Mouse (Mus musculus) CH12.LX (cell line): ENCODE measurements at regions not wholly inside any gene's neighbourhood (a gene's known extent, or its start where the extent isn't known, plus 50 kb on each side); places are given as distances from the start of the nearest gene placed in this dataset.

Experiments
- DNase-seq: peaks from one replicate; pipeline ENCODE4 v3.0.0-alpha.2; 2013; ENCODE audit errors: extremely low read depth
- H3K27ac ChIP-seq: 2 replicates; pipeline ENCODE4 v1.5.1; 2012; ENCODE audit warnings: low read depth, mild to moderate bottlenecking, control low read depth, moderate library complexity; ENCODE audit not compliant: insufficient read depth
- H3K27me3 ChIP-seq: replicated peaks from 2 replicates; pipeline ENCODE3; 2012; ENCODE audit warnings: inconsistent platforms
- H3K36me3 ChIP-seq, 2 experiments: replicated peaks in 1 of 2; 2 replicates each; pipeline versions ENCODE3 to v1.6.1; 2012; ENCODE audit warnings: inconsistent platforms in 1 of 2, low read length in 1 of 2, mild to moderate bottlenecking in 1 of 2, mixed read lengths in 1 of 2, moderate library complexity in 1 of 2; ENCODE audit not compliant: control insufficient read depth in 1 of 2, insufficient read depth in 1 of 2
- H3K4me1 ChIP-seq, 2 experiments: 2 replicates each; pipeline ENCODE4 v1.6.1; 2012; ENCODE audit warnings: inconsistent platforms in 1 of 2, moderate library complexity in 1 of 2; ENCODE audit not compliant: insufficient read depth in 2 of 2, control insufficient read depth in 1 of 2
- H3K4me2 ChIP-seq: 2 replicates; pipeline ENCODE4 v1.6.1; 2012; ENCODE audit warnings: low read depth, mild to moderate bottlenecking, control low read depth; ENCODE audit not compliant: poor library complexity, insufficient read depth, severe bottlenecking
- H3K4me3 ChIP-seq, 3 experiments: fragments of 150-350 bp in 1 of 3; sonication (generic) in 1 of 3; replicated peaks in 1 of 3; 2 replicates each; pipeline versions ENCODE3 to v1.5.1; 2011 to 2012; ENCODE audit warnings: low read depth in 2 of 3, low read length in 2 of 3, mild to moderate bottlenecking in 2 of 3, moderate library complexity in 2 of 3, control low read depth in 1 of 3, improper control_type of control experiment in 1 of 3, inconsistent platforms in 1 of 3, mixed read lengths in 1 of 3; ENCODE audit not compliant: poor library complexity in 1 of 3
- H3K79me2 ChIP-seq: replicated peaks from 2 replicates; pipeline ENCODE4 v1.6.1; 2012; ENCODE audit warnings: mild to moderate bottlenecking, moderate library complexity; ENCODE audit not compliant: control insufficient read depth, poor library complexity, insufficient read depth, severe bottlenecking; ENCODE audit errors: extremely low read depth
- H3K9ac ChIP-seq: 2 replicates; pipeline ENCODE4 v1.6.1; 2012; ENCODE audit warnings: low read depth, mild to moderate bottlenecking, control low read depth, moderate library complexity; ENCODE audit not compliant: insufficient read depth
- H3K9me3 ChIP-seq: replicated peaks from 2 replicates; pipeline ENCODE3; 2012; ENCODE audit warnings: low read length, inconsistent platforms, mixed read lengths
- CHD1 ChIP-seq: IDR thresholded peaks from 2 replicates; pipeline ENCODE4 v1.6.1; 2012; ENCODE audit warnings: low read depth, low read length, improper control_type of control experiment, inconsistent platforms
- CTCF ChIP-seq, 2 experiments: IDR thresholded peaks in 1 of 2; conservative IDR thresholded peaks in 1 of 2; 2 replicates each; pipeline ENCODE4 v1.5.1; 2011 to 2012; ENCODE audit warnings: low read depth in 2 of 2, low read length in 2 of 2, improper control_type of control experiment in 1 of 2, inconsistent platforms in 1 of 2, mild to moderate bottlenecking in 1 of 2, moderate library complexity in 1 of 2
- E2F4 ChIP-seq: IDR thresholded peaks from 2 replicates; pipeline ENCODE4 v1.6.1; 2011; ENCODE audit warnings: low read depth, low read length, improper control_type of control experiment; ENCODE audit not compliant: insufficient replicate concordance
- ELF1 ChIP-seq: IDR thresholded peaks from 2 replicates; pipeline ENCODE4 v1.6.1; 2014; ENCODE audit warnings: low read depth, mild to moderate bottlenecking, inconsistent platforms, low read length, improper control_type of control experiment
- EP300 ChIP-seq: IDR thresholded peaks from 2 replicates; pipeline ENCODE4 v1.6.1; 2011; ENCODE audit warnings: low read length, improper control_type of control experiment
- ETS1 ChIP-seq: conservative IDR thresholded peaks from 2 replicates; pipeline ENCODE4 v1.6.1; 2012; ENCODE audit warnings: low read depth, mild to moderate bottlenecking, inconsistent platforms, low read length, improper control_type of control experiment, moderate library complexity
- IRF4 ChIP-seq: IDR thresholded peaks from 2 replicates; pipeline ENCODE4 v1.6.1; 2014; ENCODE audit warnings: low read depth, mild to moderate bottlenecking, inconsistent platforms, low read length, improper control_type of control experiment
- KAT2A ChIP-seq: IDR thresholded peaks from 2 replicates; pipeline ENCODE4 v1.6.1; 2012; ENCODE audit warnings: low read length, improper control_type of control experiment, inconsistent platforms; ENCODE audit not compliant: insufficient replicate concordance
- MAFK ChIP-seq: IDR thresholded peaks from 2 replicates; pipeline ENCODE4 v1.6.1; 2011; ENCODE audit warnings: low read length, improper control_type of control experiment; ENCODE audit not compliant: insufficient replicate concordance
- MAX ChIP-seq: IDR thresholded peaks from 2 replicates; pipeline ENCODE4 v1.6.1; 2011; ENCODE audit warnings: low read length, improper control_type of control experiment
- MEF2A ChIP-seq: IDR thresholded peaks from 2 replicates; pipeline ENCODE4 v1.6.1; 2014; ENCODE audit warnings: low read depth, mild to moderate bottlenecking, inconsistent platforms, low read length, improper control_type of control experiment, borderline replicate concordance
- MXI1 ChIP-seq: IDR thresholded peaks from 2 replicates; pipeline ENCODE4 v1.6.1; 2011; ENCODE audit warnings: mild to moderate bottlenecking, low read depth, low read length, improper control_type of control experiment
- NELFE ChIP-seq: IDR thresholded peaks from 2 replicates; pipeline ENCODE4 v1.6.1; 2011; ENCODE audit warnings: low read depth, low read length, improper control_type of control experiment
- NRF1 ChIP-seq: IDR thresholded peaks from 2 replicates; pipeline ENCODE4 v1.6.1; 2014; ENCODE audit warnings: low read depth, mild to moderate bottlenecking, inconsistent platforms, low read length, improper control_type of control experiment, moderate library complexity
- PAX5 ChIP-seq: IDR thresholded peaks from 2 replicates; pipeline ENCODE4 v1.6.1; 2012; ENCODE audit warnings: low read length, inconsistent platforms, mixed read lengths
- POLR2AphosphoS2 ChIP-seq: IDR thresholded peaks from 2 replicates; pipeline ENCODE4 v1.6.1; 2011; ENCODE audit warnings: low read depth, low read length, improper control_type of control experiment
- RCOR1 ChIP-seq: conservative IDR thresholded peaks from 2 replicates; pipeline ENCODE4 v1.6.1; 2012; ENCODE audit warnings: low read depth, mild to moderate bottlenecking, inconsistent platforms, low read length, improper control_type of control experiment
- SIN3A ChIP-seq: IDR thresholded peaks from 2 replicates; pipeline ENCODE4 v1.6.1; 2012; ENCODE audit warnings: low read length, improper control_type of control experiment, inconsistent platforms
- TBP ChIP-seq: conservative IDR thresholded peaks from 2 replicates; pipeline ENCODE4 v1.6.1; 2011; ENCODE audit warnings: low read depth, low read length, improper control_type of control experiment
- TCF12 ChIP-seq: IDR thresholded peaks from 2 replicates; pipeline ENCODE4 v1.6.1; 2014; ENCODE audit warnings: low read depth, mild to moderate bottlenecking, inconsistent platforms, low read length, improper control_type of control experiment
- UBTF ChIP-seq: IDR thresholded peaks from 2 replicates; pipeline ENCODE4 v1.6.1; 2012; ENCODE audit warnings: low read depth, mild to moderate bottlenecking, inconsistent platforms, low read length, improper control_type of control experiment, moderate library complexity
- USF1 ChIP-seq: IDR thresholded peaks from 2 replicates; pipeline ENCODE4 v1.6.1; 2014; ENCODE audit warnings: low read depth, mild to moderate bottlenecking, inconsistent platforms, low read length, improper control_type of control experiment
- ZC3H11A ChIP-seq: IDR thresholded peaks from 2 replicates; pipeline ENCODE4 v1.6.1; 2012; ENCODE audit warnings: low read depth, mild to moderate bottlenecking, inconsistent platforms, low read length, improper control_type of control experiment
- ZMIZ1 ChIP-seq: IDR thresholded peaks from 2 replicates; pipeline ENCODE4 v1.6.1; 2012; ENCODE audit warnings: low read depth, mild to moderate bottlenecking, inconsistent platforms, low read length, improper control_type of control experiment
- dilution Hi-C: fragments of 300-500 bp; cut with MboI; formaldehyde crosslinking; loops from 2 replicates; pipeline ENCODE4 v1.14.3; 2020; ENCODE audit warnings: low sequenced_read_pairs; ENCODE audit not compliant: extremely low pct_unique_long_range_greater_than_20kb, extremely low pct_ligation_motif_present
- in situ Hi-C: fragments of 300-500 bp; cut with MboI; formaldehyde crosslinking; loops from 3 replicates; pipeline ENCODE4 v1.14.3; 2019; ENCODE audit warnings: low sequenced_read_pairs, low pct_ligation_motif_present, low pct_unique_long_range_greater_than_20kb, mixed read lengths

GRCm38 (mm10) chr2:166246401-166247189 is 91.1 kb upstream of the Sulf2 start:
- no peaks in the 10 kb centered on the region for H3K36me3 ChIP-seq
- H3K27me3 ChIP-seq, result peaks cover 45% of the 10 kb centered on the region
- H3K4me2 ChIP-seq, result no peak overlapping the region
- no peak for DNase-seq
- no peak overlapping the region for H3K9ac ChIP-seq
- TF ChIP-seq EP300 (no peak), ELF1 (0 out of 2 replicates have a peak, but pooled peaks have one; percentile 11), UBTF (no peak), SIN3A (no peak), MEF2A (no peak), NELFE (no peak), TBP (no peak)
- in situ Hi-C loops, result no loop called here
- H3K4me1 ChIP-seq, result no peaks in the 10 kb centered on the region
- H3K27ac ChIP-seq, result no peak overlapping the region
- no peak overlapping the region for H3K4me3 ChIP-seq
- no peaks in the 10 kb centered on the region for H3K9me3 ChIP-seq
- no peaks in the 10 kb centered on the region for H3K79me2 ChIP-seq
- dilution Hi-C loops, result no loop called here

- in situ Hi-C loops (no loop called here), dilution Hi-C loops (no loop called here)
- TF ChIP-seq TBP, result no peak
- no peak for TF ChIP-seq PAX5
- TF ChIP-seq TCF12, result no peak
- TF ChIP-seq KAT2A, result no peak
- no peak for TF ChIP-seq MAX
Observed at GRCm38 (mm10) chr2:166245219-166245618, 89.8 kb upstream of the Sulf2 start.

GRCm38 (mm10) chr2:166242786-166243521 is 87.5 kb upstream of the Sulf2 start:
- H3K4me2 ChIP-seq, result no peak overlapping the region
- H3K27ac ChIP-seq, result no peak overlapping the region
- H3K4me1 ChIP-seq, result no peaks in the 10 kb centered on the region; a peak in 1 of 4 replicates
- in situ Hi-C loops, result no loop called here
- H3K4me3 ChIP-seq, result no peak overlapping the region
- H3K79me2 ChIP-seq, result no peaks in the 10 kb centered on the region
- peaks cover 19% of the 10 kb centered on the region for H3K9me3 ChIP-seq
- no peaks in the 10 kb centered on the region for H3K36me3 ChIP-seq
- H3K9ac ChIP-seq, result no peak overlapping the region
- peaks cover 40% of the 10 kb centered on the region for H3K27me3 ChIP-seq
- dilution Hi-C loops, result no loop called here
- no peak for DNase-seq
- TF ChIP-seq RCOR1 (no peak), MAFK (no peak), MXI1 (no peak), IRF4 (no peak), ETS1 (no peak), E2F4 (no peak), USF1 (no peak), CHD1 (no peak), ZC3H11A (no peak), POLR2AphosphoS2 (no peak), ZMIZ1 (no peak), CTCF (conservative IDR thresholded peaks at IDR 0.05 in 1 of 2, IDR thresholded peaks at IDR 0.05 in 1 of 2; ENCODE audit: low read depth in 2 of 2, low read length in 2 of 2) (no peak), ELF1 (no peak), NRF1 (no peak), MAX (no peak), EP300 (no peak)

More at GRCm38 (mm10) chr2:166245219-166245618, 89.8 kb upstream of the Sulf2 start:
- Histone ChIP-seq H3K36me3 (no peaks in the 10 kb centered on the region), H3K9me3 (peaks cover 9% of the 10 kb centered on the region), H3K9ac (no peak overlapping the region), H3K79me2 (no peaks in the 10 kb centered on the region), H3K4me1 (no peaks in the 10 kb centered on the region), H3K4me3 (no peak overlapping the region), H3K27me3 (peaks cover 45% of the 10 kb centered on the region), H3K4me2 (no peak overlapping the region), H3K27ac (no peak overlapping the region)
- DNase-seq, result no peak
